Mouse (Mus musculus): Measurements from ENCODE around the gene Ephb4. TPM values are rescaled to one million over a fixed set of nuclear protein-coding genes. Genes with fewer than 3 reads are reported as not detected.

The Ephb4 gene
- polyA plus RNA-seq, 1 experiment = 5.0 TPM

DNA sequence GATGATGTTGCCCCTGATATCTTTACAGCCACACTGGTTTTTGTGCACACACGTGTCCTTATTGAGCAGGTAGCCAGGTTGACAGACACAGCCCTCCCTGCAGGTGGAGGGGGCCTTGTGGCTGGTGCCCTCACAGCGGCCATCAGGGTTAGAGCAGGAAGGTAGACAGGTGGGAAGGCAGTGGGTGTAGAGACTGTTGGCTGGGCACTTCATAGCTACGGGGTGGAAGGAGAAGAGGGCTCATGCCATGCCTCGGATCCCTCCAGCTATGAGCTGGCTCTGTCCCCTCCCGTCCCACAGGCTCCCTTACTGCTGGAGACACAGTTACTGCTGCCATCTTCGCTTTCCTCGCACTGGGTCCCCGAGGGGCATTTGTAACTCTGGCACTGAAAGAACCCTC lies 41.7 kb downstream of the Ephb4 start:
- 0 out of 2 replicates have a peak, but pooled peaks cover 6% of the 10 kb centered on the region for H3K4me1 ChIP-seq (ENCODE audit: control insufficient read depth, insufficient read depth, low read length)
- no peak for DNase-seq
- H3K27me3 ChIP-seq (ENCODE audit: control insufficient read depth, insufficient read depth, low read length) = no peaks in the 10 kb centered on the region
- TF ChIP-seq CTCF (IDR thresholded peaks at IDR 0.05; ENCODE audit: borderline replicate concordance, insufficient read depth, low read depth, low read length) = no peak
- TF ChIP-seq POLR2A (IDR thresholded peaks at IDR 0.05; ENCODE audit: borderline replicate concordance, insufficient read depth, low read length) = no peak
- H3K4me3 ChIP-seq (replicated peaks; ENCODE audit: insufficient read depth, low read depth, low read length) = no peak overlapping the region
- 15% methylated on average over 8 of the region's 8 CpGs for WGBS
- H3K27ac ChIP-seq (ENCODE audit: insufficient read depth, low read length) = no peak overlapping the region

DNA sequence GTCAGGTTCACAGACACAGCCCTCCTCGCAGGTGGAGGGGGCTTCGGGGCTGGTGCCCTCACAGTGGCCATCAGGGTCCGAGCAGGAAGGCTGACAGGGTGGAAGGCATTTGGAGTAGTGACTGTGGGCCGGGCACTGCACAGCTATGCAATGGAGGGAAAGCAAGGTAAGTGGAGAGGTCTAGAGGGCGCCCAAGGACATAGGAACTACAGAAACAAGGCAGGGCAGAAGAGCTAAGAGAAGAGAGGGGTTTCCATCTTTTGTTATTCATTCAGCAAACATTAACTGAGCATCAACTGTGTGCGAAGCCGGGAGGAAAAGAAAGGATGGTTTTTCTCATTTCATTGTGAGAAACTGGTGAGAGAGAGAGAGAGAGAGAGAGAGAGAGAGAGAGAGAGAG lies 44.5 kb downstream of the Ephb4 start:
- no peak for TF ChIP-seq CTCF (IDR thresholded peaks at IDR 0.05; ENCODE audit: borderline replicate concordance, insufficient read depth, low read depth, low read length)
- TF ChIP-seq POLR2A (IDR thresholded peaks at IDR 0.05; ENCODE audit: borderline replicate concordance, insufficient read depth, low read length) = no peak
- Histone ChIP-seq H3K4me1 (ENCODE audit: control insufficient read depth, insufficient read depth, low read length) (0 out of 2 replicates have a peak, but pooled peaks cover 6% of the 10 kb centered on the region), H3K27me3 (ENCODE audit: control insufficient read depth, insufficient read depth, low read length) (no peaks in the 10 kb centered on the region), H3K4me3 (replicated peaks; ENCODE audit: insufficient read depth, low read depth, low read length) (no peak overlapping the region), H3K27ac (ENCODE audit: insufficient read depth, low read length) (no peak overlapping the region)
- 52% methylated on average over 7 of the region's 7 CpGs for WGBS
- DNase-seq = no peak

DNA sequence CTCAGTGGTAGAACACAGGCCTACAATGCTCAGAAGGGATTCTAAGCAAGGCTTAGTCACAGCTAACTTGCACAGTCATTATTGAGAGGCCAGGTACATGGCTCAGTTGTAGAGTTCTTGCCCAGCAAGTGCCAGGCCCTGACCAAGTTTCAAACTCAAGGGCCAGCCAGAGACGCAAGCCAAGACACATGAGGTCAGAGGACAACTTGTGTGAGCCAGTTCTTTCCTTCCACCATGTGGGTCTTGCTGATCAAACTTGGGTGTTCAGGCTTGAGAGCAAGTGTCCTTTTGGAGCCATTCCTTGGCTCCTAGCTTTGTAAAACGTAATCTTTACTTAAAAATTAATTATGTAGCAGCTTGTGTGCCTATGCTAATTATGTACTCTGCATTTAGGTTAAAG lies 54.2 kb downstream of the Ephb4 start:
- no peaks in the 10 kb centered on the region for H3K27me3 ChIP-seq (ENCODE audit: control insufficient read depth, insufficient read depth, low read length)
- no peak overlapping the region for H3K27ac ChIP-seq (ENCODE audit: insufficient read depth, low read length)
- H3K4me3 ChIP-seq (replicated peaks; ENCODE audit: insufficient read depth, low read depth, low read length) = no peak overlapping the region
- no peak for DNase-seq
- TF ChIP-seq CTCF (IDR thresholded peaks at IDR 0.05; ENCODE audit: borderline replicate concordance, insufficient read depth, low read depth, low read length) (no peak), POLR2A (IDR thresholded peaks at IDR 0.05; ENCODE audit: borderline replicate concordance, insufficient read depth, low read length) (no peak)
- 81% methylated on average over 2 of the region's 2 CpGs for WGBS
- H3K4me1 ChIP-seq (ENCODE audit: control insufficient read depth, insufficient read depth, low read length) = no peaks in the 10 kb centered on the region

DNA sequence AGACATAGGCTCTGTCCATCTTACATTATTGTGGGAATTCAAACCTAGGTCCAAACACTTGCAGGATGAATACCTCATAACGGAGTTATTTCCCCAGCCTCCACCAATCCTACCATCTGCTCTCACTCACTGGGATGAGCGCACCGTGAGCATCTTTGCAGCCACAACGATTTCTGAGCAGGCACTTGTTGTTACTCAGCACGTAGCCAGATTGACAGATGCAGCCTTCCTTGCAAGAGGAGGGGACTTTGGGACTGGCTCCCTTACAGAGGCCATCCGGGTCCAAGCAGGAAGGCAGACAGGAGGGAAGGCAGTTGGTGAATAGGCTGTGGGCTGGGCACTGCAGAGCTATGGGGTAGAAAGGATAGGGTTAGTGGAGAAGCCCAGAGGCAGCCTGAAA lies 59.5 kb downstream of the Ephb4 start:
- no peak for DNase-seq
- no peak overlapping the region for H3K27ac ChIP-seq (ENCODE audit: insufficient read depth, low read length)
- no peak overlapping the region for H3K4me3 ChIP-seq (replicated peaks; ENCODE audit: insufficient read depth, low read depth, low read length)
- no peaks in the 10 kb centered on the region for H3K4me1 ChIP-seq (ENCODE audit: control insufficient read depth, insufficient read depth, low read length)
- no peaks in the 10 kb centered on the region for H3K27me3 ChIP-seq (ENCODE audit: control insufficient read depth, insufficient read depth, low read length)
- WGBS = 14% methylated on average over 6 of the region's 6 CpGs
- TF ChIP-seq POLR2A (IDR thresholded peaks at IDR 0.05; ENCODE audit: borderline replicate concordance, insufficient read depth, low read length) (no peak), CTCF (IDR thresholded peaks at IDR 0.05; ENCODE audit: borderline replicate concordance, insufficient read depth, low read depth, low read length) (no peak)

DNA sequence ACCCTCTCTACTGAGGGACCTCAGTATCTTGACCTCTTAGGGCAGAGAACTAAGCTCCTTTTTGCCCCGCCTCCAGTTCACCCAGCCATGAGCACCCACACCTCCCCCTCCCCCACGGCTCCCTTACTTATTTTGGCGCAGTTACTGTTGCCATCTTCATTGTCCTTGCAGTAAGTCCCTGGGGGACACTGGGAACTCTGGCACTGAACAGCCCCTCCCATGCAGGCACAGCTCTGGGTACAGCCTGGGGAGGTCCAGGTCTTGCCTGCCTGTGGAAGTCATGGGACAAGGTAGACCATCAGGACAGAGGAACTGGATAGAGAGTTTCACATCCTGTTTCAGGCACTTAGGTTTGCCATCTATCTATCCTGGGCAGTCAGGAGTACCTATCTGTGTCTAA lies 60.2 kb downstream of the Ephb4 start:
- H3K27me3 ChIP-seq (ENCODE audit: control insufficient read depth, insufficient read depth, low read length) = no peaks in the 10 kb centered on the region
- H3K4me1 ChIP-seq (ENCODE audit: control insufficient read depth, insufficient read depth, low read length) = no peaks in the 10 kb centered on the region
- TF ChIP-seq POLR2A (IDR thresholded peaks at IDR 0.05; ENCODE audit: borderline replicate concordance, insufficient read depth, low read length) = no peak
- no peak for TF ChIP-seq CTCF (IDR thresholded peaks at IDR 0.05; ENCODE audit: borderline replicate concordance, insufficient read depth, low read depth, low read length)
- 59% methylated on average over 3 of the region's 3 CpGs for WGBS
- no peak for DNase-seq
- no peak overlapping the region for H3K27ac ChIP-seq (ENCODE audit: insufficient read depth, low read length)
- H3K4me3 ChIP-seq (replicated peaks; ENCODE audit: insufficient read depth, low read depth, low read length) = no peak overlapping the region

DNA sequence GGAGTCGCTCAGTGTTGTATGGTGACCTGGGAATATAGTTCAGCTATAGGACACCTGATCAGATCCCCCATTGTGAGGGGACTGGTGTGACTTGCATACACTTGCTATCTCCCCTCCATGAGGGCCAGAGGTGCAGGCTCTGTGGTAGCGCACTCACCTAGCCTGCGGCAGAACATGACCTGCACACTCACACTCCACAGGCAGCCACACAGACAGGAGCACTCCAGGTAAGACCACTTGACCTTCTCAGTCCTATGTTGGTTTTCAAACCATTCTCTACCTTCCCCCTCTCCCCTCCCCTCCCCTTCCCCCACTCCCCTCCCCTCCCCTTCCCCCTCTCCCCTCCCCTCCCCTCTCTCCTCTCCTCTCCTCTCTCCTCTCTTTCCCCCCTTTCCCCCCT lies 60.6 kb downstream of the Ephb4 start:
- H3K4me3 ChIP-seq (replicated peaks; ENCODE audit: insufficient read depth, low read depth, low read length) = no peak overlapping the region
- no peaks in the 10 kb centered on the region for H3K4me1 ChIP-seq (ENCODE audit: control insufficient read depth, insufficient read depth, low read length)
- H3K27me3 ChIP-seq (ENCODE audit: control insufficient read depth, insufficient read depth, low read length) = no peaks in the 10 kb centered on the region
- DNase-seq = no peak
- WGBS = 96% methylated on average over 3 of the region's 3 CpGs
- TF ChIP-seq POLR2A (IDR thresholded peaks at IDR 0.05; ENCODE audit: borderline replicate concordance, insufficient read depth, low read length) (no peak), CTCF (IDR thresholded peaks at IDR 0.05; ENCODE audit: borderline replicate concordance, insufficient read depth, low read depth, low read length) (no peak)
- H3K27ac ChIP-seq (ENCODE audit: insufficient read depth, low read length) = no peak overlapping the region

DNA sequence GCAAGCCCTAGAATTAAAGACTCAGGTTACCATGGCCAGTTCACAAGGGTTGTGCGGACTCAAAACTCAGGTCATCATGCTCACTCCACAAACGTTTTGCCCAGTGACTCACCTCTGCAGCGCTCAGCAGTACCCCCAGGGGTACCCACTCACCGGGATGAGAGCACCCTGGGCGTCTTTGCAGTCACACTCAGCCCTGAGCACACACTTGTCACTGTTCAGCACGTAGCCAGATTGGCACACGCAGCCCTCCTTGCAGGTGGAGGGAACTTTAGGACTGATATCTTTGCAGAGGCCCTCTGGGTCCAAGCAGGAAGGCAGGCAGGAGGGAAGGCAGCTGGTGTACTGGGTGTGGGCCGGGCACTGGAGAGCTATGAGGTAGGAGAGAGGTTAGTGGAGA lies 61.3 kb downstream of the Ephb4 start:
- H3K4me1 ChIP-seq (ENCODE audit: control insufficient read depth, insufficient read depth, low read length) = no peaks in the 10 kb centered on the region
- no peaks in the 10 kb centered on the region for H3K27me3 ChIP-seq (ENCODE audit: control insufficient read depth, insufficient read depth, low read length)
- H3K4me3 ChIP-seq (replicated peaks; ENCODE audit: insufficient read depth, low read depth, low read length) = no peak overlapping the region
- H3K27ac ChIP-seq (ENCODE audit: insufficient read depth, low read length) = no peak overlapping the region
- DNase-seq = no peak
- TF ChIP-seq POLR2A (IDR thresholded peaks at IDR 0.05; ENCODE audit: borderline replicate concordance, insufficient read depth, low read length) (no peak), CTCF (IDR thresholded peaks at IDR 0.05; ENCODE audit: borderline replicate concordance, insufficient read depth, low read depth, low read length) (no peak)
- 79% methylated on average over 8 of the region's 8 CpGs for WGBS

DNA sequence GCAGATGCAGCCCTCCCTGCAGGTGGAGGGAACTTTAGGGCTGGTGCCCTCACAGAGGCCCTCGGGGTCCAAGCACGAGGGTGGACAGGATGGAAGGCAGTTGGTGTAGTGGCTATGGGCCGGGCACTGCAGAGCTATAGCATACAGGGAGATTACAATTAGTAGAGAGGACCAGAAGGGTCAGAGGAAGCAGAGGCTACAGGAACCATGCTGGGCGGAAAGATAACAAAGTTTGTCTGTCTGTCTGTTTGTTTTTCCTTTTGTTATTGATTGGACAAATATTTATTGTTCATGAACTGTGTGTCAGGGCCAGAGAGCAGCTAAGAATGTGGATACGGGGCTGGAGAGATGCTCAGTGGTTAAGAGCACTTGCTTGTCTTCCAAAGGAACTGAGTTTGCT lies 64.3 kb downstream of the Ephb4 start:
- Histone ChIP-seq H3K4me1 (ENCODE audit: control insufficient read depth, insufficient read depth, low read length) (no peaks in the 10 kb centered on the region), H3K27me3 (ENCODE audit: control insufficient read depth, insufficient read depth, low read length) (no peaks in the 10 kb centered on the region), H3K27ac (ENCODE audit: insufficient read depth, low read length) (no peak overlapping the region), H3K4me3 (replicated peaks; ENCODE audit: insufficient read depth, low read depth, low read length) (no peak overlapping the region)
- DNase-seq = no peak
- WGBS = 64% methylated on average over 5 of the region's 5 CpGs
- TF ChIP-seq CTCF (IDR thresholded peaks at IDR 0.05; ENCODE audit: borderline replicate concordance, insufficient read depth, low read depth, low read length) (no peak), POLR2A (IDR thresholded peaks at IDR 0.05; ENCODE audit: borderline replicate concordance, insufficient read depth, low read length) (no peak)
